17 mouse cellular contexts compared by ENCODE assay signal in genomic region chr8:82444897-82445296, GRCm38 (mm10). TPM values are rescaled to one million over a fixed set of nuclear protein-coding genes. Genes with fewer than 3 reads are reported as not detected.
"Had no signal": no experiment of that assay in that cellular context is flagged by ENCODE, and none has a peak within 500 bp of the region (broad histone marks: within the 10 kb centered on the region; RNA-seq: fewer than 3 reads in every experiment).

No protein-coding gene starts in this region.

- H3K27ac ChIP-seq: neural tube, embryonic 13.5 days; neural tube, embryonic 15.5 days; stomach, embryonic 15.5 days; stomach, postnatal 0 days had no signal

- H3K9me3 ChIP-seq: neural tube, embryonic 13.5 days; neural tube, embryonic 15.5 days; stomach, embryonic 15.5 days had no signal

- H3K36me3 ChIP-seq: neural tube, embryonic 13.5 days; neural tube, embryonic 15.5 days; stomach, embryonic 15.5 days had no signal

- DNase-seq: retina, postnatal 1 day; right cerebral cortex, adult 18-20 months; right cerebral cortex, postnatal 14 days; right cerebral cortex, postnatal 25 days; right cerebral cortex, postnatal 4 days; spleen, adult 18-20 months; thymus, adult 18-20 months; thymus, adult 2 months; thymus, postnatal 14 days; thymus, postnatal 25 days; thymus, postnatal 36 days; thymus, postnatal 4 days had no signal

- H3K9ac ChIP-seq: neural tube, embryonic 13.5 days; neural tube, embryonic 15.5 days; stomach, embryonic 15.5 days had no signal

- H3K27me3 ChIP-seq: neural tube, embryonic 13.5 days; neural tube, embryonic 15.5 days; stomach, embryonic 15.5 days had no signal

- H3K4me3 ChIP-seq: neural tube, embryonic 13.5 days; neural tube, embryonic 15.5 days; stomach, embryonic 15.5 days had no signal

- H3K4me1 ChIP-seq: neural tube, embryonic 13.5 days; neural tube, embryonic 15.5 days; stomach, embryonic 15.5 days had no signal

- H3K4me2 ChIP-seq: neural tube, embryonic 13.5 days; neural tube, embryonic 15.5 days; stomach, embryonic 15.5 days had no signal

RNA-seq across cellular contexts. Expression of gene Il15, which starts 41.9 kb away (rescaled TPM):
- polyA plus RNA-seq: neural tube, embryonic 14.5 days had no signal
